Mouse (Mus musculus) heart, adult 9 months (tissue): ENCODE data around the gene Olfr71.

ENCODE experiments used
- DNase-seq, 2 experiments: peaks; one replicate each; pipeline ENCODE4 v3.0.0; 2022; ENCODE audit warnings: low spot score in 2 of 2

The Olfr71 gene

GRCm38 (mm10) chr4:43713652-43714219 lies 3.7 kb upstream of the Olfr71 start:
- no peak for DNase-seq

GRCm38 (mm10) chr4:43711821-43712220 lies 1.8 kb upstream of the Olfr71 start:
- DNase-seq = peak; percentile 47 to 70

GRCm38 (mm10) chr4:43705991-43706390 lies 4.1 kb downstream of the Olfr71 start:
- DNase-seq = no peak

- DNase-seq = peak in 1 of 2 experiments; percentile 27
These were observed 6.2 kb downstream of the Olfr71 start for GRCm38 (mm10) chr4:43703851-43704250.

GRCm38 (mm10) chr4:43703439-43703838 lies 6.6 kb downstream of the Olfr71 start:
- DNase-seq = no peak

- no peak for DNase-seq
These were observed 9.3 kb downstream of the Olfr71 start, which contains the start of gene Olfr70 for GRCm38 (mm10) chr4:43700707-43701106. TSS of gene Olfr70 (minus strand) at chr4:43700807.

- no peak for DNase-seq
These were observed 13.5 kb downstream of the Olfr71 start for GRCm38 (mm10) chr4:43696561-43696960.

GRCm38 (mm10) chr4:43695249-43695671 lies 14.8 kb downstream of the Olfr71 start:
- peak; percentile 64 to 68 for DNase-seq

- DNase-seq = no peak
These were observed 15.4 kb downstream of the Olfr71 start for GRCm38 (mm10) chr4:43694439-43695248.

- DNase-seq = peak; percentile 53 to 63
These were observed 16.2 kb downstream of the Olfr71 start for GRCm38 (mm10) chr4:43693806-43694241.

- DNase-seq = no peak
These were observed 19.0 kb downstream of the Olfr71 start for GRCm38 (mm10) chr4:43691026-43691425.

GRCm38 (mm10) chr4:43690021-43690420 lies 20.0 kb downstream of the Olfr71 start:
- no peak for DNase-seq

- peak in 1 of 2 experiments; percentile 50 for DNase-seq
These were observed 30.5 kb downstream of the Olfr71 start for GRCm38 (mm10) chr4:43679416-43680043.

- DNase-seq = no peak
These were observed 31.5 kb downstream of the Olfr71 start for GRCm38 (mm10) chr4:43678541-43678940.

GRCm38 (mm10) chr4:43675608-43676007 lies 34.4 kb downstream of the Olfr71 start:
- DNase-seq = no peak

- DNase-seq = no peak
These were observed 35.1 kb downstream of the Olfr71 start for GRCm38 (mm10) chr4:43674974-43675373.

- no peak for DNase-seq
These were observed 36.4 kb downstream of the Olfr71 start for GRCm38 (mm10) chr4:43673703-43674102.

- peak; percentile 78 to 87 for DNase-seq
These were observed 38.0 kb downstream of the Olfr71 start for GRCm38 (mm10) chr4:43672070-43672469.

- peak in 1 of 2 experiments; percentile 79 for DNase-seq
These were observed 40.6 kb downstream of the Olfr71 start for GRCm38 (mm10) chr4:43669428-43669794.

- peak; percentile 91 to 92 for DNase-seq
These were observed 41.1 kb downstream of the Olfr71 start, which contains the start of the genes Tmem8b and Fam221b for GRCm38 (mm10) chr4:43668782-43669427. TSS of gene Tmem8b (plus strand) at chr4:43668971. TSS of gene Fam221b (minus strand) at chr4:43669145.

- DNase-seq = no peak
These were observed 43.6 kb downstream of the Olfr71 start for GRCm38 (mm10) chr4:43666412-43666811.

GRCm38 (mm10) chr4:43657146-43657545 lies 52.9 kb downstream of the Olfr71 start:
- no peak for DNase-seq
